Mouse (Mus musculus) activated CD4-positive, CD25-positive, alpha-beta regulatory T cell, adult 9 weeks (primary cell): ENCODE measurements around the gene Noxred1. TPM values are rescaled to one million over a fixed set of nuclear protein-coding genes. Genes with fewer than 3 reads are reported as not detected.

ENCODE experiments used
- polyA plus RNA-seq: library from polyadenylated mRNA; unstranded; fragments of 100-300 nt; shearing (Covaris generic); gene quantifications from one replicate; pipeline ENCODE4 v1.2.1, GENCODE M21; 2017

Noxred1 gene
- 1.7 TPM for polyA plus RNA-seq

DNA sequence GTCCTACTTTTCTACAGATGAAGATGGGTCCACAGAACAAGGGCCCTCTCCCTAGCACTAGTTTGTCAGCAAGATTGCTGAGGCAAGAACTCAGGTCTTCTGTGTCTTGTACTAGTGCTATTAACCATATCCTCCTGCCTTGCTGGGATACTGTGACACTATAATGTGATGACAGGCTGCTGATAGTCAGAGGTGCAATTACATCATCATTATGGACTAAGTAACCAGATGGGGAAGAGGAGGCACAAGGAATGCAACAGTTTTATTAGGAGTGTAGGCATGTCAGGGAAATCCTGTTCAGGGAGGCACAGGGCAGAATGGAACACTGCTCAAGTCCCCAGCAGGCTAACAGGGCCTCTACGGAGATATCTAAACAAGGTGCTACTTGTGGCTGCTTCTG, at the start of gene Noxred1:
Noxred1 (minus strand) TSS at position 101 of the 400 bp plus-strand sequence.

GRCm38 (mm10) chr12:87266108-87266826, 27.7 kb upstream of the Noxred1 start, which contains the start of the genes Vipas39 and Ahsa1:
TSS of gene Vipas39 (minus strand) at chr12:87266256.
TSS of gene Ahsa1 (plus strand) at chr12:87266479.

GRCm38 (mm10) chr12:87199973-87200586, 38.5 kb downstream of the Noxred1 start, which contains the start of gene Tmed8:
TSS of gene Tmed8 (minus strand) at chr12:87200454.

GRCm38 (mm10) chr12:87199206-87199972, 39.1 kb downstream of the Noxred1 start, which contains the start of gene Samd15:
TSS of gene Samd15 (plus strand) at chr12:87199723.

Other genes starting within 250 kb of the Noxred1 start
- gene Zdhhc22, start 248.3 kb downstream of the Noxred1 start, polyA plus RNA-seq: not detected
- 1.6 TPM for gene Tmem63c, start 217.4 kb downstream of the Noxred1 start, polyA plus RNA-seq
- not detected for gene Ngb, start 136.2 kb downstream of the Noxred1 start, polyA plus RNA-seq
- 9.2 TPM for gene Gstz1, start 91.6 kb downstream of the Noxred1 start, polyA plus RNA-seq
- gene Pomt2, start 90.8 kb downstream of the Noxred1 start, polyA plus RNA-seq: 4.7 TPM
- 2.7 TPM for gene Samd15, start 39.0 kb downstream of the Noxred1 start, polyA plus RNA-seq
- gene Tmed8, start 38.3 kb downstream of the Noxred1 start, polyA plus RNA-seq: 6.1 TPM
- gene Vipas39, start 27.5 kb upstream of the Noxred1 start, polyA plus RNA-seq: 44.4 TPM
- 227 TPM for gene Ahsa1, start 27.7 kb upstream of the Noxred1 start, polyA plus RNA-seq
- gene Ism2, start 61.0 kb upstream of the Noxred1 start, polyA plus RNA-seq: not detected
- 98.9 TPM for gene Sptlc2, start 149.6 kb upstream of the Noxred1 start, polyA plus RNA-seq
- gene Slirp, start 205.2 kb upstream of the Noxred1 start, polyA plus RNA-seq: 97.1 TPM
- 86.9 TPM for gene Alkbh1, start 205.3 kb upstream of the Noxred1 start, polyA plus RNA-seq
- 209 TPM for gene Snw1, start 233.5 kb upstream of the Noxred1 start, polyA plus RNA-seq